Mouse (Mus musculus): Measurements from ENCODE around the gene 1700020N01Rik.

The 1700020N01Rik gene

DNA sequence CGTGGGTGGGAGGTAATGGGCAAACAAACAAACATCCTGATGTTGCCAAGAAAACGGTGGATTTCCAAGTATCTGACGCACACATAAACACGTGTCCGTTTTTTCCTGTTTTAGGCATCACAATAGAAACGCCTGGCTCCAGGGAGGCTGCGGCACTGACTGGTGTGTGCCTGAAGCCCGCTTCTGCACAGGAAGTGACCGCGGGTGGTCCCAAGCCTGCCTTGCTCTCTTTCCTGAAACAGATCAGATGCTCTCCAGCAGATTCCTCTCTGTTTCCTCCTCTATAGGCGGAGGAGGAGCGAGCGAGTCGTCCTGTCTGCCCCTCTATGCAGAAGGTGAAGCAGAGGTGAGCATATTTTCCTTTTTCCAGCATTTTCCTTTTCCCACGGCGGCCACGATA lies 76.0 kb downstream of the 1700020N01Rik start:
- DNase-seq (ENCODE audit: low read depth, low spot score): no peak

GRCm38 (mm10) chr10:21669750-21670161 lies 76.8 kb downstream of the 1700020N01Rik start:
- DNase-seq (ENCODE audit: low read depth, low spot score): no peak

- peak; percentile 25 for DNase-seq (ENCODE audit: low read depth, low spot score)
Measured at GRCm38 (mm10) chr10:21670168-21670567, 77.2 kb downstream of the 1700020N01Rik start.

All from 3T3-L1 (cell line).